Mouse (Mus musculus) lung, postnatal 14 days (tissue): ENCODE measurements around the gene Il10rb.
"Not testable (repeated sequence)": the region's sequence is repeated elsewhere in the genome, so short reads cannot be mapped to it uniquely, and the experiment has no call there.

ENCODE experiments used
- DNase-seq: peaks from one replicate; pipeline ENCODE4 v3.0.0; 2021

The Il10rb gene

GRCm38 (mm10) chr16:91418531-91418930 is 12.6 kb downstream of the Il10rb start:
- no peak for DNase-seq

GRCm38 (mm10) chr16:91425816-91426215 is 19.9 kb downstream of the Il10rb start:
- no peak for DNase-seq

- no peak for DNase-seq
Observed at GRCm38 (mm10) chr16:91426586-91426985, 20.6 kb downstream of the Il10rb start.

GRCm38 (mm10) chr16:91427461-91427860 is 21.5 kb downstream of the Il10rb start:
- DNase-seq, result no peak

GRCm38 (mm10) chr16:91428259-91428865 is 22.4 kb downstream of the Il10rb start:
- no peak for DNase-seq

GRCm38 (mm10) chr16:91432720-91433328 is 26.9 kb downstream of the Il10rb start:
- DNase-seq, result no peak

- DNase-seq, result no peak
Observed at GRCm38 (mm10) chr16:91433329-91433933, 27.5 kb downstream of the Il10rb start.

- no peak for DNase-seq
Observed at GRCm38 (mm10) chr16:91434119-91434518, 28.2 kb downstream of the Il10rb start.

- DNase-seq, result no peak
Observed at GRCm38 (mm10) chr16:91438081-91438480, 32.1 kb downstream of the Il10rb start.

- not testable (repeated sequence) for DNase-seq
Observed at GRCm38 (mm10) chr16:91438599-91438998, 32.6 kb downstream of the Il10rb start.

GRCm38 (mm10) chr16:91441366-91441765 is 35.4 kb downstream of the Il10rb start:
- peak; percentile 74 for DNase-seq

GRCm38 (mm10) chr16:91441811-91442240 is 35.9 kb downstream of the Il10rb start:
- no peak for DNase-seq

- DNase-seq, result no peak
Observed at GRCm38 (mm10) chr16:91442446-91442845, 36.5 kb downstream of the Il10rb start.

- no peak for DNase-seq
Observed at GRCm38 (mm10) chr16:91443211-91443611, 37.2 kb downstream of the Il10rb start.

- DNase-seq, result no peak
Observed at GRCm38 (mm10) chr16:91444847-91445246, 38.9 kb downstream of the Il10rb start.

GRCm38 (mm10) chr16:91445566-91445965 is 39.6 kb downstream of the Il10rb start:
- DNase-seq, result no peak

- DNase-seq, result no peak
Observed at GRCm38 (mm10) chr16:91446778-91447511, 41.0 kb downstream of the Il10rb start.

GRCm38 (mm10) chr16:91447512-91447900 is 41.5 kb downstream of the Il10rb start:
- peak; percentile 39 for DNase-seq

GRCm38 (mm10) chr16:91448088-91448487 is 42.1 kb downstream of the Il10rb start:
- DNase-seq, result no peak

- DNase-seq, result no peak
Observed at GRCm38 (mm10) chr16:91448895-91449294, 42.9 kb downstream of the Il10rb start.

- DNase-seq, result no peak
Observed at GRCm38 (mm10) chr16:91450137-91451064, 44.4 kb downstream of the Il10rb start.

GRCm38 (mm10) chr16:91451949-91452348 is 46.0 kb downstream of the Il10rb start:
- no peak for DNase-seq
